Mouse (Mus musculus): ENCODE results near the gene Gm3285.

Gene Gm3285

GRCm38 (mm10) chr10:77900903-77901818 lies 39.4 kb downstream of the Gm3285 start:
- DNase-seq: no peak

GRCm38 (mm10) chr10:77901871-77902210 lies 40.1 kb downstream of the Gm3285 start:
- DNase-seq: no peak

- DNase-seq: peak; percentile 42
These were observed 40.6 kb downstream of the Gm3285 start, which contains the start of gene Lrrc3 for GRCm38 (mm10) chr10:77902211-77902893. Gene Lrrc3 (minus strand): TSS chr10:77902536.

GRCm38 (mm10) chr10:77902894-77903715 lies 41.3 kb downstream of the Gm3285 start:
- DNase-seq: no peak

All from thymus, postnatal 25 days (tissue).